Comparison of ENCODE assay signal across 8 mouse cellular contexts in genomic region chr8:57486491-57487440, GRCm38 (mm10). TPM values are rescaled to one million over a fixed set of nuclear protein-coding genes. Genes with fewer than 3 reads are reported as not detected.
DNase-seq lines count a peak whose midpoint lies in the region; ATAC-seq and TF ChIP-seq lines count a peak whose summit lies in the region.

No protein-coding gene starts in this region.

- H3K4me3 ChIP-seq in G1E (ENCODE audit: low read depth, low read length) = peak overlapping the region; percentile 95
- peak overlapping the region; percentile 92 for H3K4me3 ChIP-seq in forebrain, embryonic 14.5 days (ENCODE audit: low read depth, low read length)

- intact Hi-C loops in heart, postnatal 36 days (cut with DNase I) = loop anchor here (2.0 to 5.0 kb wide), 3 partner anchors 22 to 934 kb away; partner anchors contain the start of genes Cep44, Fbxo8 and Hand2

- no peak for ATAC-seq in G1E (ENCODE audit: extremely low read depth, insufficient number of reproducible peaks, low FRiP score, poor library complexity, severe bottlenecking)
- ATAC-seq in forebrain, embryonic 14.5 days = peak; percentile 58

- no peaks in the 10 kb centered on the region for H3K27me3 ChIP-seq in G1E (ENCODE audit: insufficient read depth, low read length)
- H3K27me3 ChIP-seq in forebrain, embryonic 14.5 days (replicated peaks; ENCODE audit: control insufficient read depth, insufficient read depth, low read length) = no peaks in the 10 kb centered on the region

- H3K9me3 ChIP-seq in G1E (replicated peaks) = no peaks in the 10 kb centered on the region
- no peaks in the 10 kb centered on the region for H3K9me3 ChIP-seq in forebrain, embryonic 14.5 days (replicated peaks; ENCODE audit: control insufficient read depth, low read length)

- H3K9ac ChIP-seq in forebrain, embryonic 14.5 days (ENCODE audit: low read length) = peak overlapping the region; percentile 98

- H3K27ac ChIP-seq in forebrain, embryonic 14.5 days (ENCODE audit: low read depth, low read length) = peak overlapping the region; percentile 99

- TF ChIP-seq CTCF in G1E (IDR thresholded peaks at IDR 0.05; ENCODE audit: low read depth, low read length) = no peak

- WGBS in forebrain, embryonic 14.5 days = under 1% methylated on average over 54 of the region's 54 CpGs

- DNase-seq in G1E (ENCODE audit: low spot score) = peak; percentile 33
- peak; percentile 38 for DNase-seq in c-Kit-positive CD71-positive TER-119-positive erythroid progenitor cells, embryonic 14.5 days (ENCODE audit: low spot score)
- peak; percentile 73 for DNase-seq in forebrain, embryonic 14.5 days (ENCODE audit: low spot score)
- peak; percentile 58 to 67 for DNase-seq in heart, postnatal 36 days
- DNase-seq in layer of hippocampus, postnatal 10 days (ENCODE audit: low spot score in 2 of 2) = peak; percentile 55 to 66
- peak; percentile 51 for DNase-seq in lung, postnatal 10 days
- DNase-seq in ovary, postnatal 36 days (ENCODE audit: low spot score) = peak; percentile 58
- peak; percentile 61 for DNase-seq in thymus, postnatal 14 days

- H3K4me1 ChIP-seq in G1E (ENCODE audit: insufficient read depth, low read depth, low read length) = peaks cover 22% of the 10 kb centered on the region
- peaks cover 8% of the 10 kb centered on the region for H3K4me1 ChIP-seq in forebrain, embryonic 14.5 days (ENCODE audit: control insufficient read depth, insufficient read depth, low read length)

- peaks cover 27% of the 10 kb centered on the region for H3K36me3 ChIP-seq in G1E (replicated peaks)
- H3K36me3 ChIP-seq in forebrain, embryonic 14.5 days (ENCODE audit: control insufficient read depth, insufficient read depth, low read length) = peaks cover 14% of the 10 kb centered on the region

- peak overlapping the region; percentile 67 for H3K4me2 ChIP-seq in forebrain, embryonic 14.5 days (ENCODE audit: low read length)

RNA-seq across cellular contexts. Expression of gene Sap30, which starts 0.9 kb away (rescaled TPM):
- total RNA-seq in G1E (2014; fragmentation: Nextera tagmentation) (17.3 and 17.4 TPM in 2 replicates), G1E (2017) (55.5 and 79.5 TPM in 2 replicates)
- 24.5 and 30.5 TPM in 2 replicates for polyA plus RNA-seq in G1E (2012)
- polyA plus RNA-seq in forebrain, embryonic 14.5 days (2014; fragmentation: Nextera tagmentation; extraction: Ambion mirVana) = 87.4 and 91.1 TPM in 2 replicates
- 10 to 100 TPM; 13.3 to 17.8 TPM for total RNA-seq in heart, postnatal 36 days (2021)
- 10 to 100 TPM; 12.5 to 13.7 TPM for total RNA-seq in layer of hippocampus, postnatal 10 days (2021)

RNA-seq across cellular contexts. Expression of gene Hmgb2, which starts 24.9 kb away (rescaled TPM):
- total RNA-seq in G1E (2014; fragmentation: Nextera tagmentation) (377 and 610 TPM in 2 replicates), G1E (2017) (197 and 208 TPM in 2 replicates)
- 118 and 132 TPM in 2 replicates for polyA plus RNA-seq in G1E (2012)
- polyA plus RNA-seq in forebrain, embryonic 14.5 days (2014; fragmentation: Nextera tagmentation; extraction: Ambion mirVana) = 186 and 201 TPM in 2 replicates
- 10 to 100 TPM; 13.2 to 22.2 TPM for total RNA-seq in heart, postnatal 36 days (2021)
- 10 to 100 TPM; 16.5 to 19.3 TPM for total RNA-seq in layer of hippocampus, postnatal 10 days (2021)

RNA-seq across cellular contexts. Expression of gene Scrg1, which starts 31.0 kb away (rescaled TPM):
- total RNA-seq in G1E (2014; fragmentation: Nextera tagmentation) = not detected in 2 replicates
- not detected in 2 replicates for total RNA-seq in G1E (2017)
- polyA plus RNA-seq in G1E (2012) = not detected in 2 replicates
- 6.9 and 10.1 TPM in 2 replicates for polyA plus RNA-seq in forebrain, embryonic 14.5 days (2014; fragmentation: Nextera tagmentation; extraction: Ambion mirVana)
- not detected for total RNA-seq in heart, postnatal 36 days (2021)
- total RNA-seq in layer of hippocampus, postnatal 10 days (2021) = 10 to 100 TPM; 69.0 to 69.3 TPM

Comparison
In these comparisons a context has a peak if more than half of its experiments do, and no peak if none do; other contexts are left out.
1. RNA of gene Hmgb2, which starts 24.9 kb away (total RNA-seq): 197 to 610 TPM in G1E; 13.2 to 22.2 TPM in heart, postnatal 36 days and 16.5 to 19.3 TPM in layer of hippocampus, postnatal 10 days; every median in the first group is over 4 times any median in the second.
2. RNA of gene Scrg1, which starts 31.0 kb away (total RNA-seq): 69.0 to 69.3 TPM in layer of hippocampus, postnatal 10 days; not detected in G1E and not detected in heart, postnatal 36 days; every median in the first group is over 10 times any median in the second.
3. Peak in every context shown above with its lines, with median percentiles within 50 percentile points of each other: DNase-seq.